Mouse (Mus musculus) myocyte (in vitro differentiated cells): ENCODE measurements at regions not wholly inside any gene's neighbourhood (a gene's known extent, or its start where the extent isn't known, plus 50 kb on each side); places are given as distances from the start of the nearest gene placed in this dataset.

Experiments used
- H3K27me3 ChIP-seq: one replicate; pipeline ENCODE4 v1.6.1; 2011; ENCODE audit not compliant: control insufficient read depth, insufficient read depth, insufficient read length
- H3K36me3 ChIP-seq: one replicate; pipeline ENCODE4 v1.6.1; 2011; ENCODE audit not compliant: control insufficient read depth, insufficient read depth
- H3K4me2 ChIP-seq: one replicate; pipeline ENCODE4 v1.6.1; 2011; ENCODE audit warnings: low read depth, control low read depth
- H3K4me3 ChIP-seq: one replicate; pipeline ENCODE4 v1.5.1; 2011; ENCODE audit warnings: mild to moderate bottlenecking, control low read depth, moderate library complexity
- H3K79me2 ChIP-seq: one replicate; pipeline ENCODE4 v1.6.1; 2011; ENCODE audit not compliant: control insufficient read depth, insufficient read depth
- H3ac ChIP-seq: one replicate; pipeline ENCODE4 v1.6.1; 2011; ENCODE audit not compliant: control insufficient read depth, insufficient read length
- CEBPB ChIP-seq: IDR thresholded peaks from 2 replicates; pipeline ENCODE4 v1.6.1; 2011; ENCODE audit warnings: mild to moderate bottlenecking, moderate library complexity; ENCODE audit not compliant: poor library complexity, insufficient read depth, severe bottlenecking
- E2F4 ChIP-seq: IDR thresholded peaks from one replicate; pipeline ENCODE4 v1.6.1; 2011; ENCODE audit warnings: mild to moderate bottlenecking, control low read depth, moderate library complexity; ENCODE audit not compliant: insufficient read depth
- MAX ChIP-seq: IDR thresholded peaks from one replicate; pipeline ENCODE4 v1.6.1; 2011; ENCODE audit warnings: low read depth, mild to moderate bottlenecking, control low read depth
- MYOD1 ChIP-seq, 3 experiments: IDR thresholded peaks; one replicate each; pipeline ENCODE4 v1.6.1; 2011; ENCODE audit warnings: control low read depth in 2 of 3, low read depth in 2 of 3, mild to moderate bottlenecking in 2 of 3, moderate library complexity in 1 of 3; ENCODE audit not compliant: insufficient read length in 2 of 3, control insufficient read depth in 1 of 3
- MYOG ChIP-seq, 3 experiments: IDR thresholded peaks; one replicate each; pipeline ENCODE4 v1.6.1; 2011; ENCODE audit warnings: control low read depth in 2 of 3, low read depth in 2 of 3, mild to moderate bottlenecking in 2 of 3; ENCODE audit not compliant: insufficient read length in 2 of 3, control insufficient read depth in 1 of 3, insufficient read depth in 1 of 3
- POLR2A ChIP-seq: IDR thresholded peaks from one replicate; pipeline ENCODE4 v1.6.1; 2011; ENCODE audit warnings: low read depth, mild to moderate bottlenecking, control low read depth, moderate library complexity; ENCODE audit not compliant: insufficient read length
- POLR2AphosphoS2 ChIP-seq: IDR thresholded peaks from one replicate; pipeline ENCODE4 v1.6.1; 2011; ENCODE audit warnings: low read depth, control low read depth; ENCODE audit not compliant: insufficient read length
- REST ChIP-seq: IDR thresholded peaks from one replicate; pipeline ENCODE4 v1.6.1; 2011; ENCODE audit warnings: mild to moderate bottlenecking, control low read depth, moderate library complexity; ENCODE audit not compliant: insufficient read depth, insufficient read length
- SRF ChIP-seq: IDR thresholded peaks from one replicate; pipeline ENCODE4 v1.6.1; 2011; ENCODE audit warnings: low read depth; ENCODE audit not compliant: control insufficient read depth, insufficient read length
- TCF12 ChIP-seq: IDR thresholded peaks from one replicate; pipeline ENCODE4 v1.6.1; 2011; ENCODE audit warnings: mild to moderate bottlenecking, control low read depth; ENCODE audit not compliant: poor library complexity, insufficient read depth, severe bottlenecking
- TCF3 ChIP-seq: IDR thresholded peaks from one replicate; pipeline ENCODE4 v1.6.1; 2011; ENCODE audit warnings: low read depth, control low read depth; ENCODE audit not compliant: insufficient read length
- USF1 ChIP-seq: IDR thresholded peaks from one replicate; pipeline ENCODE4 v1.6.1; 2011; ENCODE audit warnings: low read depth, mild to moderate bottlenecking, control low read depth, moderate library complexity

- no peak overlapping the region for H3K4me2 ChIP-seq
- H3K4me3 ChIP-seq: no peak overlapping the region
- H3K79me2 ChIP-seq: no peaks in the 10 kb centered on the region
- H3ac ChIP-seq: no peak overlapping the region
- H3K36me3 ChIP-seq: no peaks in the 10 kb centered on the region
- no peak for TF ChIP-seq REST
- no peak for TF ChIP-seq MAX
- TF ChIP-seq MYOG (IDR thresholded peaks at IDR 0.05; ENCODE audit: control insufficient read depth in 1 of 3, insufficient read depth in 1 of 3, insufficient read length in 2 of 3, low read depth in 2 of 3): no peak
- no peak for TF ChIP-seq POLR2AphosphoS2
- no peak for TF ChIP-seq E2F4
- TF ChIP-seq TCF12: no peak
- TF ChIP-seq USF1: no peak
- no peak for TF ChIP-seq MYOD1 (IDR thresholded peaks at IDR 0.05; ENCODE audit: control insufficient read depth in 1 of 3, insufficient read length in 2 of 3, low read depth in 2 of 3)
- TF ChIP-seq POLR2A: no peak
- no peak for TF ChIP-seq SRF
- no peak for TF ChIP-seq CEBPB
- TF ChIP-seq TCF3: no peak
- no peaks in the 10 kb centered on the region for H3K27me3 ChIP-seq
These were observed 435.6 kb upstream of the Htr2a start for GRCm38 (mm10) chr14:74205011-74205410.

GRCm38 (mm10) chr14:74217914-74218446 is 422.7 kb upstream of the Htr2a start:
- H3K4me2 ChIP-seq: no peak overlapping the region
- H3ac ChIP-seq: no peak overlapping the region
- TF ChIP-seq REST (no peak), TCF12 (no peak), CEBPB (no peak), USF1 (no peak), POLR2AphosphoS2 (no peak), POLR2A (no peak), MYOG (IDR thresholded peaks at IDR 0.05; ENCODE audit: control insufficient read depth in 1 of 3, insufficient read depth in 1 of 3, insufficient read length in 2 of 3, low read depth in 2 of 3) (no peak), SRF (no peak), MAX (no peak), TCF3 (no peak), MYOD1 (IDR thresholded peaks at IDR 0.05; ENCODE audit: control insufficient read depth in 1 of 3, insufficient read length in 2 of 3, low read depth in 2 of 3) (no peak), E2F4 (no peak)
- H3K27me3 ChIP-seq: no peaks in the 10 kb centered on the region
- H3K79me2 ChIP-seq: no peaks in the 10 kb centered on the region
- H3K4me3 ChIP-seq: no peak overlapping the region
- H3K36me3 ChIP-seq: no peaks in the 10 kb centered on the region

GRCm38 (mm10) chr14:74219761-74220160 is 420.9 kb upstream of the Htr2a start:
- Histone ChIP-seq H3K4me2 (no peak overlapping the region), H3ac (no peak overlapping the region), H3K4me3 (no peak overlapping the region), H3K27me3 (no peaks in the 10 kb centered on the region), H3K36me3 (no peaks in the 10 kb centered on the region), H3K79me2 (no peaks in the 10 kb centered on the region)
- TF ChIP-seq SRF: no peak
- no peak for TF ChIP-seq MYOD1 (IDR thresholded peaks at IDR 0.05; ENCODE audit: control insufficient read depth in 1 of 3, insufficient read length in 2 of 3, low read depth in 2 of 3)
- TF ChIP-seq USF1: no peak
- TF ChIP-seq CEBPB: no peak

GRCm38 (mm10) chr14:74222093-74222492 is 418.5 kb upstream of the Htr2a start:
- no peak overlapping the region for H3ac ChIP-seq
- no peak overlapping the region for H3K4me2 ChIP-seq
- TF ChIP-seq SRF (no peak), E2F4 (no peak), REST (no peak), MYOG (IDR thresholded peaks at IDR 0.05; ENCODE audit: control insufficient read depth in 1 of 3, insufficient read depth in 1 of 3, insufficient read length in 2 of 3, low read depth in 2 of 3) (no peak), POLR2A (no peak), TCF3 (no peak), MYOD1 (IDR thresholded peaks at IDR 0.05; ENCODE audit: control insufficient read depth in 1 of 3, insufficient read length in 2 of 3, low read depth in 2 of 3) (no peak), POLR2AphosphoS2 (no peak), CEBPB (no peak), USF1 (no peak), MAX (no peak), TCF12 (no peak)
- H3K79me2 ChIP-seq: no peaks in the 10 kb centered on the region
- H3K27me3 ChIP-seq: no peaks in the 10 kb centered on the region
- H3K4me3 ChIP-seq: no peak overlapping the region
- no peaks in the 10 kb centered on the region for H3K36me3 ChIP-seq
